Mouse (Mus musculus): ENCODE results near the gene Syt3. TPM values are rescaled to one million over a fixed set of nuclear protein-coding genes. Genes with fewer than 3 reads are reported as not detected.
A peak's percentile ranks its signal among the peaks of the same experiment; 100 is the strongest.

Gene Syt3
- polyA plus RNA-seq (2015; fragmentation: Nextera tagmentation; extraction: Ambion mirVana): 67.0 and 75.4 TPM in 2 replicates

DNA sequence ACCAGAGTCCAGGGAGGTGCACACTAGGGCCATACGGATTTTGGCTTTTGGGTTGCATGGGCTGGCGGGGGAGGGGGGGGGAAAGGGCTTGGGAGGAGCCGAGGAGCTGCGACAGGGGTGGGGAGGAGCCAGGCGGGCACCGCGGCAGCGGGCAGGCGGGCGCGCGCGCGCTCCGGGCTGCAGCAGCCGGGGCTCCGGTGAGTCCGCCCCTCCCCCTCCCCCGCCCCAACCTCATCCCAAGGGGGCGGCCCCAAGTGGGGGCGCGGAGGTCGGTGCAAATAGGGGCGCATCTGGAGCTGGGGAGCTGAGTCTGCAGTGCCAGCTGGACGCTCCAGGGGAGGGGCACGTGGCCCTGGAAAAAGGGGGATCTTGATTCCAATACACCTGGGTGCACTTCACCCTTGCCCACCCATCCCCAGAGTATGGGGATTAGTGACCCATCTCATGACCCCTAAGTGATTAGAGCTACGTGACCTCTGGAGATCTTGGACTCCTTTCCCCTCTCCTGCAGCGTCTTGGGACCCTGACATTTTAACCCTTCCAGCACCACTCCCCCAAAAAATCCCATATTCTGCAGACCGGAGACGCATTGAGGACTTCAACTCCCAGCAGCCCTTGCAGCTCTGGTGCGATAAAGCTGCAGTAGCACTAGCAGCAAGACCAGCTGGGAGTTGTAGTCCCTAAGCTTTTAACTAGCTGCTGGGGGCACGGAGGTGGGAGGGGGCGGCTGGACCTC, at the start of gene Syt3:
TSS of gene Syt3 (plus strand) at position 123 of the 736 bp plus-strand sequence.
- WGBS: under 1% methylated on average over 25 of the region's 33 CpGs
- Histone ChIP-seq H3K27ac (replicated peaks) (peak within 1 kb of the TSS; percentile 71), H3K4me2 (peak within 1 kb of the TSS; percentile 95), H3K27me3 (replicated peaks) (peaks cover 8% of the 10 kb centered on the region), H3K36me3 (0 out of 2 replicates have a peak, but pooled peaks cover 4% of the 10 kb centered on the region), H3K4me1 (peaks cover 26% of the 10 kb centered on the region), H3K9ac (replicated peaks) (peak within 1 kb of the TSS; percentile 71), H3K4me3 (replicated peaks) (peak within 1 kb of the TSS; percentile 54), H3K9me3 (replicated peaks) (no peaks in the 10 kb centered on the region)
- ATAC-seq (ENCODE audit: low FRiP score): peak; percentile 92

DNA sequence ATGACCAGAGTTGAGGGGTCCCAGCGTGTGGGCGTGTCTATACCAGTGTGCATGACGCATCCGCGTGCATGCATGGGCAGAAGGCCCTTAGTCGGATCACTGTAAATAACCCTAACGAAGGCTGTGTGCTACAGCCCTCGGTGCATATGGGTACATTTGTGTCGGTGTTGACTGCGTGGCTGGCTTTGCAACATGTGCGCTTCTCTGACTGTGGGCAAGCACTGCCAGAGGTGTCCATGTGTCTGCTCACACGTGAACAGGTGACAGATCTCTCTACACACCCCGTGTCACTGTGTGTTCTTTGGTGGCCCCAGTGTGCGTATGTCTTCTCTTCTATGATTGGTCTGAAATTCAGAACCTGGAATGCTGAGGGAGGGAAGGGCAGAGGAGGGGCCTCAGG, 49.8 kb upstream of the Syt3 start:
- Histone ChIP-seq H3K4me1 (peaks cover 25% of the 10 kb centered on the region), H3K9me3 (replicated peaks) (no peaks in the 10 kb centered on the region), H3K4me3 (replicated peaks) (no peak overlapping the region), H3K27me3 (replicated peaks) (no peaks in the 10 kb centered on the region; the same call in 1 of the 2 replicates), H3K27ac (replicated peaks) (no peak overlapping the region), H3K36me3 (peaks cover 27% of the 10 kb centered on the region), H3K9ac (replicated peaks) (no peak overlapping the region), H3K4me2 (no peak overlapping the region)
- 69% methylated on average over 14 of the region's 14 CpGs for WGBS
- ATAC-seq (ENCODE audit: low FRiP score): no peak

DNA sequence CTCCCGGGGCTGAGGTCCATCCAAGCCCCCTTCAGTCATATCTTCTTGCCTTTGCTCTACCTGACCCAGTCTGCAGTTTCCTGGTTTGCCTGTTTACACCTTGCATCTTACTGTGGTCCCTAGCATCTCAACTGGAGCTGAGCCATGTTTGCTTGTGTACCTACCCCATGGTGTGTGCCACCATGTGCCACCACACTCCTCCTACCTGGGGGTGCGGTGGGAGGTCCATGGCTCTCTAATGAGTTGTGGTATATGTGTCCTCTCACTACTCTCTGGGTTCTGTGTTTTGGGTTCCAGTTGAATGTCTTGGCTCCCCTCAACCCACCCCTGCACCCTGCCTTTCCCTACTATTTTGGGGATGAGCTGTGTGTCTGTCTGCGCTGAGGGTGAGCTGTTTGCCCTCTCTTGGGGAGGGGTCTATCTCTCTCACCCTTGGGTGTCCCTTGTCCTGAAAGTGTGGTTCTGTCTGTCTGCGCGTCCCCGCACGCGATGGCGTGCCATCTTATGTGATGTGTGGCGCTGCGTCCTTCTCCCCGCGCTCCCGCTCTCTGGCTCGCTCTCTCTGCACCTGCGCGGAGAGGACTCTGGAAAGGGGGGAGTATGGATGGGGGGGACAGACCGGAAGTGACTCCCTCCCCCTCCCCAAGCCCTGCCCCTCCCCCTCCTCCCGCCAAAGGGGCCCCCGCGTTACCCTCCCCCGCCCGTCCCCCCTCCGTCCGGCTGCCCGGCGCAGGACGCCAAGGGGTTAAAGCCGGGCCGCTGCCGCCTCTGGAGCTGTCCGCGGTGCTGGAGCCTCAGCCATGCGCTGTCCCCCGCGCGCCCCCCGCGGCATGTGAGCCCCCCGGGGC, 48.6 kb upstream of the Syt3 start:
- Histone ChIP-seq H3K27ac (replicated peaks) (peak overlapping the region; percentile 91), H3K4me2 (peak overlapping the region; percentile 83), H3K4me1 (peaks cover 27% of the 10 kb centered on the region), H3K9ac (replicated peaks) (peak overlapping the region; percentile 74), H3K4me3 (replicated peaks) (peak overlapping the region; percentile 54), H3K27me3 (replicated peaks) (no peaks in the 10 kb centered on the region; the same call in 1 of the 2 replicates), H3K9me3 (replicated peaks) (no peaks in the 10 kb centered on the region), H3K36me3 (peaks cover 16% of the 10 kb centered on the region)
- peak; percentile 76 for ATAC-seq (ENCODE audit: low FRiP score)
- 3% methylated on average over 23 of the region's 40 CpGs for WGBS

DNA sequence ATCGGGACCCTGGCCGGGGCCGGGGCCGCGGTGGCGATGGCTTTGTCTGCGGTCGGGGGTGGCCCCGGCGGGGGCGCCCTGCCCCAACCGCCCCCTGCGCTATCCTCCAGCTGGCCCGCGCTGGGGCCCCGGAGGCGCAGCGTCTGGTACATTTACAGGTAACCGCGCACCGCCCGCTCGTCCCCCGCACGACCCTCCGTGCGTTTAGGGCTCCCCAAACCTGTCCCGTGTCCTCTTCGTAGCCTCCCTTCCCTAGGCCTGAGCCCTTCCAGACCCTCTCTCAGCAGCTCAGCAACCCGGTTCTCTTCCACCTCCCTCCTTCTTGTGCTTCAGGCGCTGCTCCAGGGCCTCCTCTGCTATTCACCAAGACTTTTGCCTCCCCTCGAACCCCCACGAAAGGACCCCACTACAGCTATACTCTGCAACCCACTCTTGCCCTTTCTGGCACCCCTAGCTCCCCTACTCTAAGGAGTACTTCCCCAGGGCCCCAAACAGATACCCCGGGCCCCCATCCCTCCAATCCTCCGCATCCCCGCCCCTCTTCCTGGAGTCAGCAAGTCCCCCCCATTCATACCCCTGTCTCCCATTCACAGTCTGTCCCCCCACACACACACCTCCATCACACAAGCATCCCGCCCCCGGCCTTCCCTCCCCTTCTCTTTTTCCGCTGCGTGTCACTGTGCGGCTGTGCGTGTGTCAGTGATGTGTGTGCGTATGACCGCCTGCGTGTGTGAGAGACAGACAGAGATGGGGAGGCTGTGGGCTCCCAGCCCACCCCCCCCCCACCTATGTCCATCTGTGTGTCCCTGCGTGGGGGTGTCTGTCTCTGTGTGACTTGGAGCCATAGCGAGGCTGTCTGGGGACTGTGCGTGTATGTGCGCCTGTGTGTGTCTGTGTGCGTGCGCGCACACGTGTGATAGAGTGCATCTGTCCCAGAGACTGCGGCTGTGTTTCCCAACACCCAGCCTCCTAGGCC, 47.6 kb upstream of the Syt3 start:
- peaks cover 13% of the 10 kb centered on the region for H3K36me3 ChIP-seq
- under 1% methylated on average over 42 of the region's 54 CpGs for WGBS
- peaks cover 27% of the 10 kb centered on the region for H3K4me1 ChIP-seq
- H3K27ac ChIP-seq (replicated peaks): peak overlapping the region; percentile 91
- peak; percentile 81 for ATAC-seq (ENCODE audit: low FRiP score)
- H3K9ac ChIP-seq (replicated peaks): peak overlapping the region; percentile 74
- H3K9me3 ChIP-seq (replicated peaks): no peaks in the 10 kb centered on the region
- peak overlapping the region; percentile 54 for H3K4me3 ChIP-seq (replicated peaks)
- peak overlapping the region; percentile 83 for H3K4me2 ChIP-seq
- no peaks in the 10 kb centered on the region; the same call in 1 of the 2 replicates for H3K27me3 ChIP-seq (replicated peaks)

DNA sequence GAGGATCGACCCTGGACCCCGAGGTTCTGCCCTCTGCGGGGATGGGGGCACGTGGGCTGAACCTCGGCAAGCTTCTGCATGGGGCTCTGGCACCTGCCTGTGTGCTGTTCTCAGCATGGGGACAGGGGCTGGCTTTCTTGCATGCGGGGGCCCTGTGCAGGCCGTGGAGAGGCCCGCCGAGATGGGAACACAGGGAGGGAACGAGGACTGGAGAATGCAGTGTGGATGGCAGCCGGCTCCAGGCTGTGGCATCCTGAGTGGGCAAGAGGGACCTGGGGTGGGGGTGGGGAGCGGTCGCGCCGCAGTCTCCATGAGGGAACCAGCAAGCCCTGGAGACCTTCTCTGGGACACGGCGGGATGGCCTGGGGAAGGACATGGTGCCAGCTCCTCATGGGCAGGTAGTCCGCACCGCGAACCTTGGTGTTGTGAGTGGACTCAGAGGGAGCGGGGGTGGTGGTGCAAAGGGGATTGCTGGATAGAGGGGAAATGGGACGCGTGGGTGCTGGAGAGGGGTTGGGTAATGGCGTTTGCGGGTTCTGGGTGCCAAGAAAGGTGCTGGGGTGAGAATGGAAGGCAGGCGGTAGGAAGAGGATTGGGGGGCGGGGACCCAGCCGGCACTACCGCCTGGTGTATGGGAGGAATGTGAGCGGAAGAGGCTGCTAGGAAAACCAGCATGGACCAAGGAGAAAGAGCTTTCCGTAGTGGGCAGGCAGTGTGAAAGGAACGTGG, 46.6 kb upstream of the Syt3 start:
- Histone ChIP-seq H3K9me3 (replicated peaks) (no peaks in the 10 kb centered on the region), H3K4me1 (peaks cover 27% of the 10 kb centered on the region), H3K9ac (replicated peaks) (peak overlapping the region; percentile 74), H3K36me3 (peaks cover 11% of the 10 kb centered on the region), H3K27ac (replicated peaks) (peak overlapping the region; percentile 91), H3K4me2 (peak overlapping the region; percentile 83), H3K27me3 (replicated peaks) (no peaks in the 10 kb centered on the region; the same call in 1 of the 2 replicates), H3K4me3 (replicated peaks) (peak overlapping the region; percentile 54)
- peak; percentile 9 for ATAC-seq (ENCODE audit: low FRiP score)
- WGBS: 2% methylated on average over 32 of the region's 32 CpGs

GRCm38 (mm10) chr7:44340226-44340625, 43.7 kb upstream of the Syt3 start:
- Histone ChIP-seq H3K4me2 (no peak overlapping the region), H3K27ac (replicated peaks) (no peak overlapping the region), H3K4me1 (peaks cover 22% of the 10 kb centered on the region), H3K36me3 (peaks cover 28% of the 10 kb centered on the region), H3K4me3 (replicated peaks) (no peak overlapping the region), H3K9me3 (replicated peaks) (no peaks in the 10 kb centered on the region), H3K27me3 (replicated peaks) (no peaks in the 10 kb centered on the region; the same call in 1 of the 2 replicates), H3K9ac (replicated peaks) (no peak overlapping the region)
- no peak for ATAC-seq (ENCODE audit: low FRiP score)
- 75% methylated on average over 6 of the region's 6 CpGs for WGBS

DNA sequence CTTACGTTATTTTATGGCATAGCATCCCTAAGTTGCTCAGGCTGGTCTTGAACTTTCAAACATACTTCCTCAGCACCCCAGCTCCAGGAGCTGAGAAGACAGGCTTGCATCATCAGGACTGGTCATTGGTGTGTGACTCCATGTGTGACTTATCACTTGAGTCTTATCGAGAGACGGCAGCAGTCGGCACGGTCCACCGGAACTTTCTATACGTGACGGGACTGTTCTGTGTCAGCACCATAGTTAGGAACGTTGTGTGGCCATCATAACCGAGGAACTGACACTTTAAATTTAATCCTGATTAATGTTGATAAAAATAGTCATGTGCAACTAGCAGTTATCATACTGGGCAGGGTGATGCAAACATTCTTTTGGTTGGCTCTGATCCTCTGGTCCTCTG, 42.8 kb upstream of the Syt3 start:
- ATAC-seq (ENCODE audit: low FRiP score): no peak
- H3K9me3 ChIP-seq (replicated peaks): no peaks in the 10 kb centered on the region
- H3K4me2 ChIP-seq: no peak overlapping the region
- H3K27ac ChIP-seq (replicated peaks): no peak overlapping the region
- H3K27me3 ChIP-seq (replicated peaks): no peaks in the 10 kb centered on the region; the same call in 1 of the 2 replicates
- peaks cover 20% of the 10 kb centered on the region for H3K4me1 ChIP-seq
- H3K36me3 ChIP-seq: peaks cover 37% of the 10 kb centered on the region
- H3K4me3 ChIP-seq (replicated peaks): no peak overlapping the region
- no peak overlapping the region for H3K9ac ChIP-seq (replicated peaks)
- whole genome bisulfite sequencing: 90% methylated on average over 10 of the region's 10 CpGs

- 72% methylated on average over 5 of the region's 5 CpGs for WGBS
- peaks cover 20% of the 10 kb centered on the region for H3K4me1 ChIP-seq
- no peak overlapping the region for H3K27ac ChIP-seq (replicated peaks)
- no peak for ATAC-seq (ENCODE audit: low FRiP score)
- H3K4me3 ChIP-seq (replicated peaks): no peak overlapping the region
- H3K27me3 ChIP-seq (replicated peaks): no peaks in the 10 kb centered on the region
- peaks cover 43% of the 10 kb centered on the region for H3K36me3 ChIP-seq
- H3K9ac ChIP-seq (replicated peaks): no peak overlapping the region
- no peaks in the 10 kb centered on the region for H3K9me3 ChIP-seq (replicated peaks)
- H3K4me2 ChIP-seq: no peak overlapping the region
Observed at GRCm38 (mm10) chr7:44341714-44342113, 42.2 kb upstream of the Syt3 start.

DNA sequence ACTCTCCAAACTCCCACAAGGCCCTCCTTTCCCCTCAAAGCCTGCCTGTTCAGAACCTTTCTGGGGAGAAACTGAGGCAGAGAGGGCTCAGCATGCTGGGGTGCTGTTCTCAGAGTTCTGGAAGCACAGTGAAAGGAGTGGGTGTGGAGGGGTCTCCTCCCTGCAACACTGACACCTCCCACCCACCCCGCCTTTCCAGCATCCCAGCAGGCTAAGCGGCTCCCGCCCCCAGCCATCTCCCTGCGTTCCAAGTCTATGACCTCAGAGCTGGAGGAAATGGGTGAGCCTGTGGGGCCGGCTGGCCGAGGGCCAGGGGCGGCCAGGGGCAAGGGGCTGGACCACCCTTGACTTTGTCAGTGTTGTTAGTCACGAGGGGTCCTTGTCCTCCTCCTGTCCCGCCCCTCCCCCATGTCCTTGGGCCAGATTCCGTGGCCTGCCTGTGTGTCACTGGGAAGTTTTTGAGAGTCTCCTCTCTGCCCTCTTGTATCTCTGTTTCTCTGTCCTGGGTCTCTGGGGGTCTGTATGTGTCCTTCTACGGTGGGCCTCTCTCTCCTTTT, 40.4 kb upstream of the Syt3 start:
- Histone ChIP-seq H3K27me3 (replicated peaks) (peaks cover 3% of the 10 kb centered on the region; the same call in 1 of the 2 replicates), H3K4me3 (replicated peaks) (no peak overlapping the region), H3K27ac (replicated peaks) (no peak overlapping the region), H3K4me1 (0 out of 2 replicates have a peak, but pooled peaks cover 2% of the 10 kb centered on the region), H3K36me3 (peaks cover 58% of the 10 kb centered on the region), H3K9me3 (replicated peaks) (no peaks in the 10 kb centered on the region), H3K4me2 (no peak overlapping the region), H3K9ac (replicated peaks) (no peak overlapping the region)
- ATAC-seq (ENCODE audit: low FRiP score): no peak
- WGBS: 30% methylated on average over 10 of the region's 11 CpGs

DNA sequence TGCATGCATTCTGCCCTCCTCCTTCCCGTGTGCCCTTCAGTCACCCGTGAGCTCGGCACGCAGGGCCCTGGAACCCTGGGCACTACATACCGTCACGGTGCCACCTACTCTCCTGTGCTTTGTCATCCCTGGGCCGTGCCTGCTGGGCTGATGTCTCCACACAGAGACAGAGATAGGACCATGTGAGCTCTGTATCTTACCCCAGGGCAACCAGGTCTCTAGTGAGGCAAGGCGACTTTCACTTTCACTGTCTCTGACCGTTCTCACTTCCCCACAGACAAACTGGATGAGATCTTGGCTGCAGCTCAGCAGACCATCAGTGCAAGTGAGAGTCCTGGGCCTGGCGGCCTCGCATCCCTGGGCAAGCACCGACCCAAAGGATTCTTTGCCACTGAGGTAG, 39.3 kb upstream of the Syt3 start:
- Histone ChIP-seq H3K36me3 (peaks cover 64% of the 10 kb centered on the region), H3K9ac (replicated peaks) (no peak overlapping the region)

More for the DNA sequence above, 39.3 kb upstream of the Syt3 start:
- H3K27me3 ChIP-seq (replicated peaks): peaks cover 5% of the 10 kb centered on the region; the same call in 1 of the 2 replicates
- no peak overlapping the region for H3K4me2 ChIP-seq
- H3K9me3 ChIP-seq (replicated peaks): no peaks in the 10 kb centered on the region
- no peak for ATAC-seq (ENCODE audit: low FRiP score)
- WGBS: 77% methylated on average over 12 of the region's 12 CpGs
- H3K4me3 ChIP-seq (replicated peaks): no peak overlapping the region
- H3K4me1 ChIP-seq: 0 out of 2 replicates have a peak, but pooled peaks cover 2% of the 10 kb centered on the region
- H3K27ac ChIP-seq (replicated peaks): no peak overlapping the region

All from neural tube, embryonic 15.5 days (tissue).